Mouse (Mus musculus) bone marrow, adult 2 months (tissue): ENCODE results near the gene Car3.

Experiments used
- CTCF ChIP-seq: fragments of 200-500 bp; IDR thresholded peaks from 2 replicates; pipeline ENCODE4 v1.5.1; 2011; ENCODE audit warnings: low read length, control low read depth; ENCODE audit not compliant: control insufficient read depth, insufficient read depth
- POLR2A ChIP-seq: fragments of 200-500 bp; IDR thresholded peaks from 2 replicates; pipeline ENCODE4 v1.6.1; 2011; ENCODE audit warnings: low read depth, mild to moderate bottlenecking, control low read depth, low read length, borderline replicate concordance; ENCODE audit not compliant: control insufficient read depth

DNA sequence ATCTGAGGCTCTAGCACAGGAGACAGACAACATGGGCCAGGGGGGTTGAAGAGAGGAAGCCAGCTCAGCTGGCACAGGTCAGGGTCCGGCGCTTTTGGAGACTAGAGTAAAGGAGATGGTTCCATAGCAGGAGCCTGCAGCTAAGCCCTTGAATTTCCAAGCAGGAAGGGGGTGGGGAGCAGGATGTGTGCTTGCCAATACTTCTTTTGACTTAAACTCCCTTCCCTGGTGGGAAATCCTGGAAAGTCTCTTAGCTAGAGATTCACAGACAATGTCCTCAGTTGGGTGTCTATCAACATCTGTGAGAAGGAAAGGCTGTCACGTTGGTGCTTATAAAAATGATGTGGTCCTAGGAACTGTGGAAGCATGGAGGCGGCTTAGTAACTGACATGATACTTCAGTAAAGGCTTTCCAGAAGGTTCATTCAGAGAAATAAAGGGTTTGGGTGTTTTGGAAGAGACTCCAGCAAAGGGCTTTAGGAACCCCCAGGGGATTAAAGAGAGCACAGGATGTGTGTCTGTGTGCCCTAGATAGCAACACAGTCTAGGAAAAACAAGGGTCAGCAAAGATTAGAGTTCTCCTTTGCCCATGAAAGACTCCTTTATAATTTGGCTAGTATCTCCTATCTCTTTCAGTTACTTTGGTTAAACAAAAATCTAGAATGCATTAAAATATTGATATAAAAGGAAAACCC lies 26.6 kb downstream of the Car3 start:
- TF ChIP-seq POLR2A (no peak), CTCF (no peak)
